Mouse (Mus musculus) megakaryocyte, embryonic 14.5 days (primary cell): ENCODE measurements at regions not wholly inside any gene's neighbourhood (a gene's known extent, or its start where the extent isn't known, plus 50 kb on each side); places are given as distances from the start of the nearest gene placed in this dataset.

Source experiments
- FLI1 ChIP-seq: IDR thresholded peaks from 2 replicates; pipeline ENCODE4 v1.6.1; 2012; ENCODE audit warnings: low read length, inconsistent platforms, mixed read lengths
- GATA1 ChIP-seq: IDR thresholded peaks from 3 replicates; pipeline ENCODE4 v1.6.1; 2012; ENCODE audit warnings: mixed read lengths, low read length, inconsistent platforms, borderline replicate concordance

- no peak for TF ChIP-seq GATA1
- no peak for TF ChIP-seq FLI1
Observed at GRCm38 (mm10) chr11:71840635-71841443, 91.1 kb downstream of the Wscd1 start.
